Mouse (Mus musculus): Measurements from ENCODE around the gene Rfxank. TPM values are rescaled to one million over a fixed set of nuclear protein-coding genes. Genes with fewer than 3 reads are reported as not detected.

Gene Rfxank
- polyA plus RNA-seq (2012): 8.8 and 10.6 TPM in 2 replicates

DNA sequence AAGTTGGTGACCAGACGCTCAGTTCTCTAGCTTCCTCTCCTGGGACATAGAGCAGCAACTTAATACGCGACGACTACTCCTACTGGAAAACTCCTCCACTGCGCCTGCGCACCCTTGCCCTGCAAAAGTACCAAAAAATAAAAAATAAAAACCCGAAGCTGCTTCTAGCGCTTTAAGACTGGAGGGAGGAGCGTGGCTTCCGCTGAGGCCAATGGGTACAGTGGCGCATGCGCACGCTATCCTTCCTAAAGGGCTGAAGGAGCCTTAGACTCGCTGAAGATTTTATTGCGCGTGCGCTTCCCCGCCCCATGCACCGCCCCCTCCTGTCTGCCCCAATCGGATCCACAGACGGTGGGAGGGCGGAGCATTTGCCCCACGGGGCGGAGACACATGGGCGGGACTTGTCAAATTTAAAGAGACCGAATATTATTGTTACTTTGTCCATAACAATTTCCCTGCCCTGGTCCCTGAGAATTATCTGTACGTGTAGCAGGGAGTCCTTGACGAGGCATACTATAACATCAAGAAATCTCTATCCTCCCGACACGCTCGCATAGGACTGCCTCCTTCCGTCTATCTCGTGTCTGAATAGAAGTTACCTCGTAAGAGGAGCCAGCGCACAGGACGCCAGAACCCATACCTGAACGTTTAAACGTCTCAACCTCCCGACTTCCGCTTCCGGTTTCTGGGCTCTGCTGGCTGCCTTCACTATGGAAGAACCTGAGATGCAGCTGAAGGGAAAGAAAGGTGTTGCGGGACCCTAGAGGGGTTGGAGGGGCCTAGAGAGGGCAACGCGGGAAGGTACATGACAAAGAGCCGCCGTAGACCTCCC is at the start of gene Rfxank, which contains the start of the genes Borcs8 and Mef2b:
Gene Rfxank (minus strand): TSS at position 129 of the 832 bp plus-strand sequence.
Gene Borcs8 (plus strand): TSS at position 474 of the 832 bp plus-strand sequence.
Gene Mef2b (plus strand): TSS at position 686 of the 832 bp plus-strand sequence.

DNA sequence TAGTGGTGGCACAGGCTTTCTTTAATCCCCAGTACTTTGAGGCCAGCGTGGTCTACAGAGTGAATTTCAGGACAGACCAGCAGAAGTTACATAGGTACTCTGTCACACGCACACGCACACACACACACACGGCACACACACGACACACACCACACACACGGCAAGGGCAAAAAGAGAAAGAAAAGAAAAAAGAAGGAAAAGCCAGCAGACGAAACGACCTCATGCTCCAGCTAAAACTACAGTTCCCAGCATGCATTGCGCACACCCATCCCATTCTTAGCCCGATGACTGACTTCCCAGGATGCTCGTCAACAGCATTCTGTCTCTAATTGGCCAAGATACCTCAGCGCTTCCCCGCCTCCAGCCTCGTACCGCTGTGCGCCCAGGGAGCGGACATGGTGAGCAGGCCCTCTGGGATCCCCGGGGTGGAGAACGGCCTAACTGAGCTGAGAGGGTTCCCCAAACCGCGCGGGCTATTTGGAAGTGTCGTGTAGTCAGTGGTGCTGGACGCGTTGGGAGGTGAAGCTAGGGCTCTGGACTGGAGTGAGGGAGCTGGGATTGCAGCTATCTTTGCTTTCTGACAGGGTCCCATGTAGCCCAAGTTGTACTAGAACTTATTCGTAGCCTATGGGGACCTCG is 33.2 kb upstream of the Rfxank start, which contains the start of gene Tmem161a:
Gene Tmem161a (plus strand): TSS at position 314 of the 639 bp plus-strand sequence.

DNA sequence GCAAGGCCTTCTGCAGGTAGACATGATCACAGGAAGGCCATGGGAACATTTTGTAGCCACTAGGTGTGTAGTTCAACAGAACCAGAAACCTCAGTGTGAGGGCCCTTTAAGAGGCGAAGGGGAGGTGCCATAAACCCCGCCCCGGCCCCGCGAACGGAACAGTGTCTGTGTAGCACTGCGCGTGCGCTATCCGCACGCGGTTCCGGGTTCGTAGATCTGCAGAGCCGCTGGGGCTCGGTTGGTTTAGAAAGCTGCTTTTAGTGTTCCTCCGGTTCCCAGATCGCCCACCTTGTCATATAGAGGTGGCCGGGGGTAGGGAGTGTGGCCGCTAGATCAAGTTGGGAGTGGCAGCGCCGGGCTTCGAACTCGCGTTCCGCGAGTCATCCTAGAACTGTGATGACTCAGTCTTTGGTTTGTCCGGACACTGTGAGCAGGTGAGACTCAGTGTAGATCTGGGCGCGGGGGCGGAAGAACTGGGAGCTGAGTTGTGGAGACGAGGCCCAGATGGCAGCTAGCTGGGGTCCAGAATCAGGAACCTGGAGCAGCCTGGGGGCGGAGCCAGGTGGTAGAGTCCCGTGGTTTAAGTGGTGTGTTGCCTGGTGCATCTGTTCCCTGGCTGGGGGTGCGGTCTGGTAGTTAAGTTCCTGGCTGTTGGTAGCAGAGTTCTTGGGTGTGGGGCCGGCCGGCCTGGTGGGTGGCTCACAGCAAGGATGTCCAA is 7.6 kb downstream of the Rfxank start, which contains the start of gene Nr2c2ap:
Gene Nr2c2ap (plus strand): TSS at position 168 of the 718 bp plus-strand sequence.

GRCm38 (mm10) chr8:70120667-70121066 is 18.3 kb downstream of the Rfxank start, which contains the start of gene Ncan:
Gene Ncan (minus strand): TSS chr8:70120873.

GRCm38 (mm10) chr8:70083285-70083684 is 55.7 kb downstream of the Rfxank start, which contains the start of gene Hapln4:
Gene Hapln4 (plus strand): TSS chr8:70083457.

Other genes starting within 250 kb of the Rfxank start
- 2.6 and 4.7 TPM in 2 replicates for gene Tssk6, start 237.0 kb downstream of the Rfxank start, polyA plus RNA-seq (2012)
- gene Ndufa13, start 236.6 kb downstream of the Rfxank start, polyA plus RNA-seq (2012): 142 and 151 TPM in 2 replicates
- gene Yjefn3, start 236.4 kb downstream of the Rfxank start, polyA plus RNA-seq (2012): 1.4 and 2.5 TPM in 2 replicates
- 94.1 and 106 TPM in 2 replicates for gene Gatad2a, start 142.8 kb downstream of the Rfxank start, polyA plus RNA-seq (2012)
- gene Mau2, start 96.4 kb downstream of the Rfxank start, polyA plus RNA-seq (2012): 30.2 and 31.7 TPM in 2 replicates
- 39.8 and 41.2 TPM in 2 replicates for gene Sugp1, start 96.3 kb downstream of the Rfxank start, polyA plus RNA-seq (2012)
- not detected in 2 replicates for gene Tm6sf2, start 66.2 kb downstream of the Rfxank start, polyA plus RNA-seq (2012)
- gene Hapln4, start 55.7 kb downstream of the Rfxank start, polyA plus RNA-seq (2012): 0.02 TPM in 1 of 2 replicates, not detected in the other
- gene Ncan, start 18.3 kb downstream of the Rfxank start, polyA plus RNA-seq (2012): not detected in 2 replicates
- gene Nr2c2ap, start 7.8 kb downstream of the Rfxank start, polyA plus RNA-seq (2012): 18.9 and 22.4 TPM in 2 replicates
- gene Borcs8, start 345 bp upstream of the Rfxank start, polyA plus RNA-seq (2012): 86.9 and 91.2 TPM in 2 replicates
- 0.36 and 0.43 TPM in 2 replicates for gene Mef2b, start 557 bp upstream of the Rfxank start, polyA plus RNA-seq (2012)
- 127 and 132 TPM in 2 replicates for gene Tmem161a, start 33.2 kb upstream of the Rfxank start, polyA plus RNA-seq (2012)
- gene Slc25a42, start 73.2 kb upstream of the Rfxank start, polyA plus RNA-seq (2012): 4.1 and 4.4 TPM in 2 replicates
- 72.2 and 83.5 TPM in 2 replicates for gene Sugp2, start 95.1 kb upstream of the Rfxank start, polyA plus RNA-seq (2012)
- 8.3 and 9.8 TPM in 2 replicates for gene Armc6, start 95.3 kb upstream of the Rfxank start, polyA plus RNA-seq (2012)
- 45.4 and 65.9 TPM in 2 replicates for gene Homer3, start 143.7 kb upstream of the Rfxank start, polyA plus RNA-seq (2012)
- gene Ddx49, start 163.3 kb upstream of the Rfxank start, polyA plus RNA-seq (2012): 62.7 and 66.5 TPM in 2 replicates
- 419 and 474 TPM in 2 replicates for gene Cope, start 163.4 kb upstream of the Rfxank start, polyA plus RNA-seq (2012)
- 0.24 and 0.37 TPM in 2 replicates for gene Cers1, start 176.6 kb upstream of the Rfxank start, polyA plus RNA-seq (2012)
- gene Gdf1, start 190.7 kb upstream of the Rfxank start, polyA plus RNA-seq (2012): 0.65 TPM in 1 of 2 replicates, not detected in the other
- 119 and 122 TPM in 2 replicates for gene Upf1, start 214.1 kb upstream of the Rfxank start, polyA plus RNA-seq (2012)
- gene Comp, start 234.4 kb upstream of the Rfxank start, polyA plus RNA-seq (2012): 0.32 and 1.8 TPM in 2 replicates